Mouse (Mus musculus): ENCODE data around the gene Lypd5.

DNA sequence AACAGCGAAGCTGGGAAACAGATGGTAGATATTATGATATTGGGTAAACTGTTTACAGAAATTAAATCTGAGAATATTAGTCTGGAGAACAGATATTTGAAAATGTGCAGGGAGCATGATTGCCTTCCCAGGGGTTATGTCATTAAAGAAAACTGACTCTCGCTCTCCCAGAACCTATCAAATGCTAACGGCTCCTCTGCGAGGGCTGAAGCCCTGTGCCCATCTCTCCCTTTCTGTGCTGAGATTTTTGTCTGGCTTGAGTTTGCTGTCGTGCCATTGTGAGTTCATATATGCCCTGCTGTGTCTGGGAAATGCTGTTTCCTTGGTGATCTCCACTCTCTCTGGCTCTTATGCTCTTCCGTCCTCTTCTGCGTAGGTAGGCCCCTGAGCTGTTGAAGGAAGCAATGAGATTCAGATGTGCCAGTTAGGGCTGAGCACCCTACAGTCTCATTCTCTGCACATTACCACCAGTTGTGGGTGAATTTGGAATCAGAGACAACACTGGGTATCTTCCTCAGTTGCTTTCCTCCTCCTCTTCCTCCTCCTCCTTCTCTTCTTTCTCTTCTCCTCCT, 5.2 kb upstream of the Lypd5 start:
- no peak for TF ChIP-seq CTCF (IDR thresholded peaks at IDR 0.05; ENCODE audit: low read depth)
- TF ChIP-seq EP300 (optimal IDR thresholded peaks at IDR 0.05), result no peak

Measured in stomach, postnatal 0 days (tissue).